Mouse (Mus musculus): ENCODE measurements around the gene Hkdc1. TPM values are rescaled to one million over a fixed set of nuclear protein-coding genes. Genes with fewer than 3 reads are reported as not detected.

Hkdc1 gene
- polyA plus RNA-seq, 1 experiment from 2014 or later: 0.68 TPM

GRCm38 (mm10) chr10:62401641-62402111, 20.6 kb downstream of the Hkdc1 start:
- no peak overlapping the region for H3K4me3 ChIP-seq (ENCODE audit: low read length)
- no peak overlapping the region for H3K27ac ChIP-seq (ENCODE audit: low read depth, low read length)
- H3K9ac ChIP-seq (ENCODE audit: low read depth, low read length): no peak overlapping the region
- H3K4me2 ChIP-seq (ENCODE audit: low read length): no peak overlapping the region
- H3K4me1 ChIP-seq (ENCODE audit: control insufficient read depth, insufficient read depth, low read depth, low read length): no peaks in the 10 kb centered on the region
- H3K9me3 ChIP-seq (ENCODE audit: control insufficient read depth, low read length): no peaks in the 10 kb centered on the region
- peak; percentile 61; the same call in 1 of the 2 replicates for ATAC-seq
- H3K27me3 ChIP-seq (replicated peaks; ENCODE audit: control insufficient read depth, insufficient read depth, low read length): no peaks in the 10 kb centered on the region
- WGBS: 83% methylated on average over 19 of the region's 19 CpGs
- H3K36me3 ChIP-seq (ENCODE audit: control insufficient read depth, insufficient read depth, low read length): no peaks in the 10 kb centered on the region

GRCm38 (mm10) chr10:62383011-62383410, 39.3 kb downstream of the Hkdc1 start:
- Histone ChIP-seq H3K27me3 (replicated peaks; ENCODE audit: control insufficient read depth, insufficient read depth, low read length) (no peaks in the 10 kb centered on the region), H3K36me3 (ENCODE audit: control insufficient read depth, insufficient read depth, low read length) (no peaks in the 10 kb centered on the region), H3K27ac (ENCODE audit: low read depth, low read length) (no peak overlapping the region), H3K4me1 (ENCODE audit: control insufficient read depth, insufficient read depth, low read depth, low read length) (no peaks in the 10 kb centered on the region), H3K9me3 (ENCODE audit: control insufficient read depth, low read length) (no peaks in the 10 kb centered on the region), H3K4me3 (ENCODE audit: low read length) (no peak overlapping the region), H3K9ac (ENCODE audit: low read depth, low read length) (no peak overlapping the region), H3K4me2 (ENCODE audit: low read length) (no peak overlapping the region)
- no peak for ATAC-seq
- 93% methylated on average over 3 of the region's 3 CpGs for WGBS

GRCm38 (mm10) chr10:62380936-62381335, 41.4 kb downstream of the Hkdc1 start:
- Histone ChIP-seq H3K9me3 (ENCODE audit: control insufficient read depth, low read length) (no peaks in the 10 kb centered on the region), H3K27ac (ENCODE audit: low read depth, low read length) (no peak overlapping the region), H3K27me3 (replicated peaks; ENCODE audit: control insufficient read depth, insufficient read depth, low read length) (no peaks in the 10 kb centered on the region), H3K4me2 (ENCODE audit: low read length) (no peak overlapping the region), H3K36me3 (ENCODE audit: control insufficient read depth, insufficient read depth, low read length) (no peaks in the 10 kb centered on the region), H3K4me3 (ENCODE audit: low read length) (no peak overlapping the region), H3K9ac (ENCODE audit: low read depth, low read length) (no peak overlapping the region), H3K4me1 (ENCODE audit: control insufficient read depth, insufficient read depth, low read depth, low read length) (no peaks in the 10 kb centered on the region)
- no peak for ATAC-seq

- no peaks in the 10 kb centered on the region for H3K4me1 ChIP-seq (ENCODE audit: control insufficient read depth, insufficient read depth, low read depth, low read length)
- H3K4me3 ChIP-seq (ENCODE audit: low read length): no peak within 1 kb of the TSS
- no peaks in the 10 kb centered on the region for H3K27me3 ChIP-seq (replicated peaks; ENCODE audit: control insufficient read depth, insufficient read depth, low read length)
- H3K27ac ChIP-seq (ENCODE audit: low read depth, low read length): no peak within 1 kb of the TSS
- no peak within 1 kb of the TSS for H3K4me2 ChIP-seq (ENCODE audit: low read length)
- H3K9ac ChIP-seq (ENCODE audit: low read depth, low read length): no peak within 1 kb of the TSS
- ATAC-seq: no peak
- H3K36me3 ChIP-seq (ENCODE audit: control insufficient read depth, insufficient read depth, low read length): no peaks in the 10 kb centered on the region
- no peaks in the 10 kb centered on the region for H3K9me3 ChIP-seq (ENCODE audit: control insufficient read depth, low read length)
- WGBS: 79% methylated on average over 1 of the region's 1 CpGs
Observed at GRCm38 (mm10) chr10:62379808-62380207, 42.5 kb downstream of the Hkdc1 start, which contains the start of gene Hk1. Hk1 (minus strand) TSS chr10:62379908.

- Histone ChIP-seq H3K27me3 (replicated peaks; ENCODE audit: control insufficient read depth, insufficient read depth, low read length) (no peaks in the 10 kb centered on the region), H3K4me2 (ENCODE audit: low read length) (no peak overlapping the region), H3K9me3 (ENCODE audit: control insufficient read depth, low read length) (no peaks in the 10 kb centered on the region), H3K4me1 (ENCODE audit: control insufficient read depth, insufficient read depth, low read depth, low read length) (no peaks in the 10 kb centered on the region), H3K36me3 (ENCODE audit: control insufficient read depth, insufficient read depth, low read length) (no peaks in the 10 kb centered on the region), H3K27ac (ENCODE audit: low read depth, low read length) (no peak overlapping the region), H3K4me3 (ENCODE audit: low read length) (no peak overlapping the region), H3K9ac (ENCODE audit: low read depth, low read length) (no peak overlapping the region)
- WGBS: 89% methylated on average over 7 of the region's 7 CpGs
- ATAC-seq: no peak
Observed at GRCm38 (mm10) chr10:62358827-62359226, 63.5 kb downstream of the Hkdc1 start.

- H3K9me3 ChIP-seq (ENCODE audit: control insufficient read depth, low read length): no peaks in the 10 kb centered on the region
- no peak overlapping the region for H3K27ac ChIP-seq (ENCODE audit: low read depth, low read length)
- 73% methylated on average over 17 of the region's 17 CpGs for WGBS
- no peaks in the 10 kb centered on the region for H3K4me1 ChIP-seq (ENCODE audit: control insufficient read depth, insufficient read depth, low read depth, low read length)
- peak; percentile 87 for ATAC-seq
- no peak overlapping the region for H3K9ac ChIP-seq (ENCODE audit: low read depth, low read length)
- H3K27me3 ChIP-seq (replicated peaks; ENCODE audit: control insufficient read depth, insufficient read depth, low read length): no peaks in the 10 kb centered on the region
- H3K4me2 ChIP-seq (ENCODE audit: low read length): no peak overlapping the region
- no peak overlapping the region for H3K4me3 ChIP-seq (ENCODE audit: low read length)
- H3K36me3 ChIP-seq (ENCODE audit: control insufficient read depth, insufficient read depth, low read length): no peaks in the 10 kb centered on the region
Observed at GRCm38 (mm10) chr10:62356105-62356730, 66.1 kb downstream of the Hkdc1 start.

GRCm38 (mm10) chr10:62345147-62345546, 77.1 kb downstream of the Hkdc1 start:
- Histone ChIP-seq H3K36me3 (ENCODE audit: control insufficient read depth, insufficient read depth, low read length) (no peaks in the 10 kb centered on the region), H3K4me3 (ENCODE audit: low read length) (no peak overlapping the region), H3K9me3 (ENCODE audit: control insufficient read depth, low read length) (peaks cover 3% of the 10 kb centered on the region; the same call in 1 of the 2 replicates), H3K27ac (ENCODE audit: low read depth, low read length) (no peak overlapping the region), H3K4me2 (ENCODE audit: low read length) (no peak overlapping the region), H3K4me1 (ENCODE audit: control insufficient read depth, insufficient read depth, low read depth, low read length) (peaks cover 8% of the 10 kb centered on the region), H3K27me3 (replicated peaks; ENCODE audit: control insufficient read depth, insufficient read depth, low read length) (no peaks in the 10 kb centered on the region), H3K9ac (ENCODE audit: low read depth, low read length) (no peak overlapping the region)
- WGBS: 80% methylated on average over 5 of the region's 5 CpGs
- no peak for ATAC-seq

- Histone ChIP-seq H3K27ac (ENCODE audit: low read depth, low read length) (no peak overlapping the region), H3K4me2 (ENCODE audit: low read length) (no peak overlapping the region), H3K27me3 (replicated peaks; ENCODE audit: control insufficient read depth, insufficient read depth, low read length) (no peaks in the 10 kb centered on the region), H3K4me3 (ENCODE audit: low read length) (no peak overlapping the region), H3K9ac (ENCODE audit: low read depth, low read length) (no peak overlapping the region), H3K9me3 (ENCODE audit: control insufficient read depth, low read length) (peaks cover 3% of the 10 kb centered on the region; the same call in 1 of the 2 replicates), H3K4me1 (ENCODE audit: control insufficient read depth, insufficient read depth, low read depth, low read length) (peaks cover 9% of the 10 kb centered on the region), H3K36me3 (ENCODE audit: control insufficient read depth, insufficient read depth, low read length) (no peaks in the 10 kb centered on the region)
- ATAC-seq: no peak
- 85% methylated on average over 9 of the region's 9 CpGs for WGBS
Observed at GRCm38 (mm10) chr10:62344004-62344752, 78.1 kb downstream of the Hkdc1 start.

- H3K9ac ChIP-seq (ENCODE audit: low read depth, low read length): no peak overlapping the region
- no peak overlapping the region for H3K4me2 ChIP-seq (ENCODE audit: low read length)
- 91% methylated on average over 6 of the region's 6 CpGs for WGBS
- no peak for ATAC-seq
- no peaks in the 10 kb centered on the region for H3K9me3 ChIP-seq (ENCODE audit: control insufficient read depth, low read length)
- peaks cover 22% of the 10 kb centered on the region for H3K4me1 ChIP-seq (ENCODE audit: control insufficient read depth, insufficient read depth, low read depth, low read length)
- H3K4me3 ChIP-seq (ENCODE audit: low read length): no peak overlapping the region
- H3K27ac ChIP-seq (ENCODE audit: low read depth, low read length): no peak overlapping the region
- H3K36me3 ChIP-seq (ENCODE audit: control insufficient read depth, insufficient read depth, low read length): no peaks in the 10 kb centered on the region
- no peaks in the 10 kb centered on the region for H3K27me3 ChIP-seq (replicated peaks; ENCODE audit: control insufficient read depth, insufficient read depth, low read length)
Observed at GRCm38 (mm10) chr10:62342512-62342911, 79.8 kb downstream of the Hkdc1 start.
